Mouse (Mus musculus): ENCODE results near the gene Coq10b.
A peak's percentile ranks its signal among the peaks of the same experiment; 100 is the strongest.
"Not testable (repeated sequence)": the region's sequence is repeated elsewhere in the genome, so short reads cannot be mapped to it uniquely, and the experiment has no call there.

Coq10b gene

GRCm38 (mm10) chr1:55052355-55052953, at the start of gene Coq10b:
Coq10b (plus strand) TSS chr1:55052770.
- peak; percentile 99 for DNase-seq (ENCODE audit: low spot score)

- not testable (repeated sequence) for DNase-seq (ENCODE audit: low spot score)
These were observed 44.3 kb upstream of the Coq10b start for GRCm38 (mm10) chr1:55008313-55008712.

GRCm38 (mm10) chr1:55012513-55012912, 40.1 kb upstream of the Coq10b start:
- DNase-seq (ENCODE audit: low spot score), result no peak

GRCm38 (mm10) chr1:55021907-55022306, 30.7 kb upstream of the Coq10b start:
- DNase-seq (ENCODE audit: low spot score), result no peak

GRCm38 (mm10) chr1:55025656-55026430, 26.7 kb upstream of the Coq10b start:
- peak; percentile 20 for DNase-seq (ENCODE audit: low spot score)

GRCm38 (mm10) chr1:55026444-55027252, 25.9 kb upstream of the Coq10b start:
- DNase-seq (ENCODE audit: low spot score), result peak; percentile 30

- DNase-seq (ENCODE audit: low spot score), result peak; percentile 97
These were observed 25.2 kb upstream of the Coq10b start, which contains the start of gene Sf3b1 for GRCm38 (mm10) chr1:55027253-55027801. Sf3b1 (minus strand) TSS chr1:55027481.

- DNase-seq (ENCODE audit: low spot score), result no peak
These were observed 24.6 kb upstream of the Coq10b start for GRCm38 (mm10) chr1:55027966-55028365.

GRCm38 (mm10) chr1:55028512-55029249, 23.9 kb upstream of the Coq10b start:
- peak; percentile 71 for DNase-seq (ENCODE audit: low spot score)

GRCm38 (mm10) chr1:55029446-55029845, 23.1 kb upstream of the Coq10b start:
- DNase-seq (ENCODE audit: low spot score), result no peak

GRCm38 (mm10) chr1:55031026-55031779, 21.4 kb upstream of the Coq10b start:
- no peak for DNase-seq (ENCODE audit: low spot score)

- DNase-seq (ENCODE audit: low spot score), result no peak
These were observed 12.6 kb upstream of the Coq10b start for GRCm38 (mm10) chr1:55039944-55040343.

GRCm38 (mm10) chr1:55041691-55042090, 10.9 kb upstream of the Coq10b start:
- no peak for DNase-seq (ENCODE audit: low spot score)

- no peak for DNase-seq (ENCODE audit: low spot score)
These were observed 10.3 kb upstream of the Coq10b start for GRCm38 (mm10) chr1:55042246-55042645.

GRCm38 (mm10) chr1:55043164-55043563, 9.4 kb upstream of the Coq10b start:
- DNase-seq (ENCODE audit: low spot score), result no peak

GRCm38 (mm10) chr1:55048841-55049587, 3.6 kb upstream of the Coq10b start:
- no peak for DNase-seq (ENCODE audit: low spot score)

GRCm38 (mm10) chr1:55051671-55052070, 899 bp upstream of the Coq10b start:
- DNase-seq (ENCODE audit: low spot score), result no peak

- peak; percentile 85 for DNase-seq (ENCODE audit: low spot score)
These were observed 435 bp downstream of the Coq10b start for GRCm38 (mm10) chr1:55053005-55053404.

GRCm38 (mm10) chr1:55053596-55053995, 1.0 kb downstream of the Coq10b start:
- no peak for DNase-seq (ENCODE audit: low spot score)
